Mouse (Mus musculus): ENCODE measurements at regions not wholly inside any gene's neighbourhood (a gene's known extent, or its start where the extent isn't known, plus 50 kb on each side); places are given as distances from the start of the nearest gene placed in this dataset.
A peak's percentile ranks its signal among the peaks of the same experiment; 100 is the strongest.

DNA sequence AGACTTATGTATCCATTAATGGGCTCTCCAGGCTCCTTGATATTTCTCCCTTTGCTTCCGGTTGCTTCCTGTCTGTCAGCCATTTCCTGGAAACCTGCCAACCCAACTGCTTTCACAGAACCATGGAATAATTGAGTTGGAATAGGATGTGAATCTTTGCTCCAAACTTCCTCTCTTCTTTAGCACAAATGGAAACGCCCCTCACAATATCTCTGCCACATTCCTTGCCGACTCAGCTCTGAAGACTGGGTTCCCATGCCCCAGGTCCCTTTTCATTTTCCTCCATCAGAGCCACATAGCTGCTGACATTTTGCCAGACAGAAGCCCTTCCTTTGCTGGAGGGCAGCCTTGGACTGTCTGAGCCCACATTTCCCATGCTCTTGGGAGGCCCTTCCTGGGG is 147.5 kb upstream of the Lyplal1 start:
- Histone ChIP-seq H3K27me3 (replicated peaks) (no peaks in the 10 kb centered on the region), H3K27ac (peak overlapping the region; percentile 52; the same call in 1 of the 2 replicates), H3K4me2 (no peak overlapping the region), H3K9ac (no peak overlapping the region), H3K4me3 (replicated peaks) (no peak overlapping the region), H3K36me3 (no peaks in the 10 kb centered on the region), H3K4me1 (peaks cover 12% of the 10 kb centered on the region), H3K9me3 (no peaks in the 10 kb centered on the region)
- 24% methylated on average over 3 of the region's 3 CpGs for WGBS
- no peak for ATAC-seq (ENCODE audit: insufficient read depth, low FRiP score, low read depth)

DNA sequence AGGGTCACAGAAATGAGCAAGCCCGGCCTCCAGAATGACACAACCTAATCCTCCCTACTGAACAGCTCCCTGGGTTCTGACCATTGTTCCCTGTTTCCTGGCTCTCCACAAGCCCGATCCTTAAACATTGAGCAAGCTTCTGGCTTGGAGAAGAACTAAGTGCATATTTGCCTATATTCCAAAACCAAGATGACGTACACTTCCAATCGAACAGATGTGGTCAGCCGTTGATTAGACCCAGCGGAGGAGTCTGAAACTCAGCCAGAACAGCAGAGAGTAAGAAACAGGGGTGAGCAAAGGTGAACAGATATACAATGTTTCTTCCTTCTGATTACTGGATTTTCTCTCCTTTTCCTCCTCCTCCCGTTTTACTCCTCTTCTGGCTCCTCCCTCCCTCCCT is 146.8 kb upstream of the Lyplal1 start:
- ATAC-seq (ENCODE audit: insufficient read depth, low FRiP score, low read depth) = peak; percentile 51; the same call in 1 of the 2 replicates
- Histone ChIP-seq H3K36me3 (no peaks in the 10 kb centered on the region), H3K9ac (no peak overlapping the region), H3K9me3 (no peaks in the 10 kb centered on the region), H3K4me2 (no peak overlapping the region), H3K27ac (no peak overlapping the region), H3K4me1 (peaks cover 12% of the 10 kb centered on the region), H3K27me3 (replicated peaks) (no peaks in the 10 kb centered on the region), H3K4me3 (replicated peaks) (no peak overlapping the region)
- 33% methylated on average over 7 of the region's 7 CpGs for WGBS

- no peak for ATAC-seq (ENCODE audit: insufficient read depth, low FRiP score, low read depth)
- Histone ChIP-seq H3K4me2 (no peak overlapping the region), H3K9ac (no peak overlapping the region), H3K27me3 (replicated peaks) (no peaks in the 10 kb centered on the region), H3K9me3 (no peaks in the 10 kb centered on the region), H3K4me1 (peaks cover 12% of the 10 kb centered on the region), H3K27ac (no peak overlapping the region), H3K4me3 (replicated peaks) (no peak overlapping the region), H3K36me3 (no peaks in the 10 kb centered on the region)
- WGBS = 71% methylated on average over 3 of the region's 3 CpGs
Measured at GRCm38 (mm10) chr1:186263196-186263595, 146.1 kb upstream of the Lyplal1 start.

- Histone ChIP-seq H3K36me3 (no peaks in the 10 kb centered on the region), H3K4me3 (replicated peaks) (no peak overlapping the region), H3K9ac (no peak overlapping the region), H3K9me3 (no peaks in the 10 kb centered on the region), H3K27me3 (replicated peaks) (no peaks in the 10 kb centered on the region), H3K27ac (no peak overlapping the region), H3K4me1 (peaks cover 12% of the 10 kb centered on the region), H3K4me2 (no peak overlapping the region)
- WGBS = 65% methylated on average over 6 of the region's 6 CpGs
- no peak for ATAC-seq (ENCODE audit: insufficient read depth, low FRiP score, low read depth)
Measured at GRCm38 (mm10) chr1:186262040-186262439, 144.9 kb upstream of the Lyplal1 start.

DNA sequence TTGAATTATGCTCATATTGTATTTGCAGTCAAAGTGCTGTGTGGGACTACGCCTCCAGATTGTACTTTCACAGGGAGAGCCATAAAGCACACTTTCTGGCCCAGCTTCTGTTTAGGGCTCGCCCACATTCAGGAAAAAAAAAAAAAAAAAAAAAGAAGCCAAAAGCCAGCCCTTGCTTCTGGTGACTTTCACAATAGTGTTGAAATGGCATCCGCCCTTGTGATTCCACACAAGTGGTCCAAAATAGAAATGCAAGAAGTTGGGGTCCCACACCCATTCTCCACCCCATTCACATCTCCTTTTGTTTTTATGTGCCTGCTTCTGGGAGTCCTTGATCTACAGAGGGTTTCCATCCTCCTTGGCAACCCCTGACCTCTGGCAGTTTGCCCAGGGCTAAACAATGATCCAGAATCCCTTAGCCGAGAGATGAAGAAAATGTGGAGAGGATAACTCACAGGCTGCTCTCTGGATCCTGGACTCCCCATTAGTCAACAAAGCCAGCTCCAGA is 144.3 kb upstream of the Lyplal1 start:
- H3K36me3 ChIP-seq = no peaks in the 10 kb centered on the region
- no peaks in the 10 kb centered on the region for H3K9me3 ChIP-seq
- ATAC-seq (ENCODE audit: insufficient read depth, low FRiP score, low read depth) = no peak
- 29% methylated on average over 4 of the region's 4 CpGs for WGBS
- peaks cover 12% of the 10 kb centered on the region for H3K4me1 ChIP-seq
- H3K4me3 ChIP-seq (replicated peaks) = no peak overlapping the region
- no peak overlapping the region for H3K4me2 ChIP-seq
- peak overlapping the region; percentile 48; the same call in 1 of the 2 replicates for H3K27ac ChIP-seq
- H3K9ac ChIP-seq = no peak overlapping the region
- H3K27me3 ChIP-seq (replicated peaks) = no peaks in the 10 kb centered on the region

DNA sequence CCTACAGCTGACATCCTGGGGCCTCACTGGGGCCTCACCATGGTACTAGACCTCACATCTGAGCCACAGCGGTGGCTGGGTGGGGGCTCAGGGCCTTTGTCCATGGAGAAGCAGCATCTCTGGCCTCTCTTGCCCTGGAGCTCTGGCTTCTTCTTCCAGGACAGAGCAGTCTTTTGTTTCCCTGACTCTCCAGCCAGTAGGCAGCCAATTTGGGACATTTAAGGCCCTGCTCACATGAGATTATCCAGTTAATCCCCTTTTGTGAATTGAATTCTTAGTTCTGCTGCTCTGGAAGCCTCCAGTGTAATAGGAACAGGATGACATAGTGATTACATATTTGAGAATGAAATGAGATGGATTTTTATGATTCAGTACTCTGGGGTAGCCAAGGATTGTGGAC is 140.5 kb upstream of the Lyplal1 start:
- 86% methylated on average over 1 of the region's 1 CpGs for WGBS

GRCm38 (mm10) chr1:186255476-186256080 is 138.5 kb upstream of the Lyplal1 start:
- no peak overlapping the region for H3K27ac ChIP-seq
- no peaks in the 10 kb centered on the region for H3K9me3 ChIP-seq
- no peak overlapping the region for H3K9ac ChIP-seq
- no peaks in the 10 kb centered on the region for H3K27me3 ChIP-seq (replicated peaks)
- ATAC-seq (ENCODE audit: insufficient read depth, low FRiP score, low read depth) = no peak
- no peak overlapping the region for H3K4me3 ChIP-seq (replicated peaks)
- H3K36me3 ChIP-seq = no peaks in the 10 kb centered on the region
- no peak overlapping the region for H3K4me2 ChIP-seq
- no peaks in the 10 kb centered on the region for H3K4me1 ChIP-seq
- 79% methylated on average over 8 of the region's 8 CpGs for WGBS

More for the DNA sequence above, 140.5 kb upstream of the Lyplal1 start:
- 0 out of 2 replicates have a peak, but pooled peaks cover 7% of the 10 kb centered on the region for H3K4me1 ChIP-seq
- H3K27ac ChIP-seq = no peak overlapping the region
- no peaks in the 10 kb centered on the region for H3K9me3 ChIP-seq
- no peaks in the 10 kb centered on the region for H3K27me3 ChIP-seq (replicated peaks)
- no peak overlapping the region for H3K4me3 ChIP-seq (replicated peaks)
- no peak overlapping the region for H3K9ac ChIP-seq
- H3K4me2 ChIP-seq = no peak overlapping the region
- no peak for ATAC-seq (ENCODE audit: insufficient read depth, low FRiP score, low read depth)
- no peaks in the 10 kb centered on the region for H3K36me3 ChIP-seq

DNA sequence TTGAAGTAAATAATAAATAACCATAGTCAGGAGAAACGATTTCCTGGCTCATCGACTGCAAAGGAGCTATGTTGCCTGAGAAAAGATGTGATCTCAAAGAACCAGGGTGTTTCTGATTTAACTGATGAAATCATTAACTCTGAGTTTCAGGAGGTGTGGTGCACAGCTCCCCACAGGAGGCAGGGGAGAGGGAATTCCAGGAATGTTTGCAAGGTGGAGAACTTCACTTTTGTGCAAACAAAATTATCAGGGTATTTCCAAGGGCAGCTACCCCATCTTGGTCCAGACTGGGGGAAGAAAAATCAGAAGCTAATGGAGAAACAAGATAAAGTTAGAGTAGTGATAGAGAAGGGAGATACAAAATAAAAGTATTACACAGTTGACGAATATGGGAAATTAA is 137.4 kb upstream of the Lyplal1 start:
- H3K27ac ChIP-seq = no peak overlapping the region
- no peak overlapping the region for H3K9ac ChIP-seq
- no peaks in the 10 kb centered on the region for H3K9me3 ChIP-seq
- H3K36me3 ChIP-seq = no peaks in the 10 kb centered on the region
- H3K27me3 ChIP-seq (replicated peaks) = no peaks in the 10 kb centered on the region
- peak; percentile 78; the same call in 1 of the 2 replicates for ATAC-seq (ENCODE audit: insufficient read depth, low FRiP score, low read depth)
- WGBS = 37% methylated on average over 3 of the region's 3 CpGs
- H3K4me3 ChIP-seq (replicated peaks) = no peak overlapping the region
- H3K4me1 ChIP-seq = no peaks in the 10 kb centered on the region
- no peak overlapping the region for H3K4me2 ChIP-seq

- no peak overlapping the region for H3K4me3 ChIP-seq (replicated peaks)
- no peaks in the 10 kb centered on the region for H3K4me1 ChIP-seq
- H3K27ac ChIP-seq = no peak overlapping the region
- H3K9ac ChIP-seq = no peak overlapping the region
- H3K36me3 ChIP-seq = no peaks in the 10 kb centered on the region
- ATAC-seq (ENCODE audit: insufficient read depth, low FRiP score, low read depth) = no peak
- WGBS = 67% methylated on average over 4 of the region's 4 CpGs
- H3K4me2 ChIP-seq = no peak overlapping the region
- no peaks in the 10 kb centered on the region for H3K27me3 ChIP-seq (replicated peaks)
- no peaks in the 10 kb centered on the region for H3K9me3 ChIP-seq
Measured at GRCm38 (mm10) chr1:186252551-186252950, 135.4 kb upstream of the Lyplal1 start.

GRCm38 (mm10) chr1:186250316-186250715 is 133.2 kb upstream of the Lyplal1 start:
- Histone ChIP-seq H3K4me2 (no peak overlapping the region), H3K9me3 (no peaks in the 10 kb centered on the region), H3K27me3 (replicated peaks) (no peaks in the 10 kb centered on the region), H3K27ac (no peak overlapping the region), H3K9ac (no peak overlapping the region), H3K4me1 (no peaks in the 10 kb centered on the region), H3K36me3 (no peaks in the 10 kb centered on the region), H3K4me3 (replicated peaks) (no peak overlapping the region)
- WGBS = 47% methylated on average over 4 of the region's 4 CpGs
- no peak for ATAC-seq (ENCODE audit: insufficient read depth, low FRiP score, low read depth)

DNA sequence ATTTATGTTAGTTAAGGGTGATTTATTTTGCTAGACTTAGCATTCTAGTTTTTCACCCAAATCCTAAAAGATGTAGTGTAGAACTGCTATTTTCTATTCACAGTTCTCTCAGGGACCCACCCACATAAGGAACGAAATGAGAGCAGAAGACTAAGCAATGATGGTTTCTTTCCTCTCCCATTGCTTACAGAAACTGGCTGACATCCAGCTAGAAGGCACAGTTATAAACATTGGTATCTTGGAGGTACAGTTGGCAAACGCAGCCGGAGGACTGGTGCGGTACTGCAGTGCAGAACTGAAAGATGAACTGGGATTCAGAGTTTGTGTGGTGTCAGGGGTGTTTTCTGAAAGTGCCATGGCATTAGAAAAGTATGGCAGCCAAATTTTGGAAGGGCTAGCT is 132.1 kb upstream of the Lyplal1 start:
- H3K9ac ChIP-seq = no peak overlapping the region
- no peaks in the 10 kb centered on the region for H3K4me1 ChIP-seq
- H3K9me3 ChIP-seq = no peaks in the 10 kb centered on the region
- no peaks in the 10 kb centered on the region for H3K27me3 ChIP-seq (replicated peaks)
- no peaks in the 10 kb centered on the region for H3K36me3 ChIP-seq
- no peak for ATAC-seq (ENCODE audit: insufficient read depth, low FRiP score, low read depth)
- H3K4me2 ChIP-seq = no peak overlapping the region
- no peak overlapping the region for H3K4me3 ChIP-seq (replicated peaks)
- H3K27ac ChIP-seq = no peak overlapping the region
- 66% methylated on average over 4 of the region's 4 CpGs for WGBS

- no peaks in the 10 kb centered on the region for H3K4me1 ChIP-seq
- no peaks in the 10 kb centered on the region for H3K27me3 ChIP-seq (replicated peaks)
- no peak overlapping the region for H3K27ac ChIP-seq
- no peak overlapping the region for H3K9ac ChIP-seq
- no peak overlapping the region for H3K4me2 ChIP-seq
- 51% methylated on average over 7 of the region's 7 CpGs for WGBS
- ATAC-seq (ENCODE audit: insufficient read depth, low FRiP score, low read depth) = no peak
- no peak overlapping the region for H3K4me3 ChIP-seq (replicated peaks)
- H3K9me3 ChIP-seq = no peaks in the 10 kb centered on the region
- no peaks in the 10 kb centered on the region for H3K36me3 ChIP-seq
Measured at GRCm38 (mm10) chr1:186245723-186246440, 128.8 kb upstream of the Lyplal1 start.

All from stomach, embryonic 15.5 days (tissue).